ENCODE assay signal across 34 mouse cellular contexts in the genomic region with DNA sequence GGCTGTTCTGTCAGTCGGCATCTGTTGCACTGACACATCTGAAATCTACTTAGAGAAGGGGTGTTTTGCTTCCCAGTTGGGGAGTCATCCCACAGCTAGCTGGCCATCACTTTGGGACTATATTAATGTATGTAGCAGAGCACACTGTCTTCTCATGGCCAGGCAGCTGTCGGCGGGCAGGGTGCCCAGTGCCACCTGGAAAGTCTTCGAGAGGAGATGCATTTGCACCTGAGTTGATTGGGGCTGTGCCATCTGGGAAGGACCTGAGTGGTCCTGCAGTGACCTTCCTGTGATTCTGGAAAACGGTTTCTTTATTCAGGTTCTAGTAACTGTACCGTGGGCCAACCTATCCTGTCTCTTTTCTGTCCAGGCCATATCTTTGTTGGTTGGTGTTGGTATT. TPM values are rescaled to one million over a fixed set of nuclear protein-coding genes. Genes with fewer than 3 reads are reported as not detected.
"Had no signal": no experiment of that assay in that cellular context is flagged by ENCODE, and none has a peak within 500 bp of the region (broad histone marks: within the 10 kb centered on the region; RNA-seq: fewer than 3 reads in every experiment).

No protein-coding gene starts in this region.

- H3K27me3 ChIP-seq: heart, embryonic 12.5 days; hindbrain, embryonic 13.5 days; hindbrain, embryonic 15.5 days; kidney, embryonic 15.5 days; limb, embryonic 13.5 days; limb, embryonic 15.5 days; liver, embryonic 12.5 days had no signal

- H3K4me3 ChIP-seq: heart, embryonic 10.5 days; heart, embryonic 12.5 days; hindbrain, embryonic 13.5 days; hindbrain, embryonic 15.5 days; kidney, embryonic 15.5 days; limb, embryonic 13.5 days; limb, embryonic 15.5 days; liver, embryonic 12.5 days had no signal

- DNase-seq: gastrocnemius, postnatal 14 days; gastrocnemius, postnatal 36 days; heart, adult 18-20 months; heart, postnatal 10 days; kidney, adult 11 months; kidney, adult 2 months; kidney, adult 9 months; kidney, postnatal 14 days; kidney, postnatal 36 days; layer of hippocampus, adult 9-11 months; layer of hippocampus, postnatal 36 days; left cerebral cortex, postnatal 4 days; lung, adult 18-20 months had no signal

- H3K4me1 ChIP-seq: hindbrain, embryonic 13.5 days; hindbrain, embryonic 15.5 days; kidney, embryonic 15.5 days; limb, embryonic 13.5 days; limb, embryonic 15.5 days had no signal

- H3K27ac ChIP-seq: hindbrain, embryonic 13.5 days; hindbrain, embryonic 15.5 days; hindbrain, postnatal 0 days; kidney, embryonic 15.5 days; kidney, postnatal 0 days; limb, embryonic 13.5 days; limb, embryonic 15.5 days; liver, embryonic 12.5 days; liver, embryonic 14.5 days had no signal

RNA-seq across cellular contexts. Expression of a gene that starts 37.8 kb away (rescaled TPM):
- total RNA-seq: gastrocnemius, adult 8-10 months; gastrocnemius, postnatal 14 days; gastrocnemius, postnatal 36 days; hematopoietic stem cell, adult 5-6 weeks; hindbrain, postnatal 0 days; layer of hippocampus, adult 18-20 months; layer of hippocampus, adult 8-10 months; layer of hippocampus, postnatal 14 days; layer of hippocampus, postnatal 36 days; left cerebral cortex, adult 18-20 months; left cerebral cortex, adult 8-10 months; left cerebral cortex, postnatal 10 days; left cerebral cortex, postnatal 25 days; left cerebral cortex, postnatal 4 days had no signal
- polyA plus RNA-seq: hindbrain, embryonic 13.5 days; hindbrain, embryonic 15.5 days; large intestine, adult 2 months; limb, embryonic 13.5 days; limb, embryonic 15.5 days had no signal
